Mouse (Mus musculus) MEL (cell line): ENCODE measurements around the gene Ak1. TPM values are rescaled to one million over a fixed set of nuclear protein-coding genes. Genes with fewer than 3 reads are reported as not detected.

ENCODE experiments used
- DNase-seq: peaks from one replicate; pipeline ENCODE4 v3.0.0; 2011; ENCODE audit warnings: low read depth, low spot score
- H3K27ac ChIP-seq: 2 replicates; pipeline ENCODE4 v1.5.1; 2012; ENCODE audit warnings: low read depth, mild to moderate bottlenecking, control low read depth, low read length, moderate library complexity; ENCODE audit not compliant: control insufficient read depth
- H3K27me3 ChIP-seq, 2 experiments: fragments of 150-350 bp in 1 of 2; sonication (generic) in 1 of 2; 2 replicates each; pipeline ENCODE4 v1.6.1; 2012; ENCODE audit warnings: low read length in 2 of 2, mild to moderate bottlenecking in 2 of 2, improper control_type of control experiment in 1 of 2, moderate library complexity in 1 of 2; ENCODE audit not compliant: insufficient read depth in 2 of 2, control insufficient read depth in 1 of 2
- H3K36me3 ChIP-seq, 2 experiments: 2 replicates each; pipeline ENCODE4 v1.6.1; 2012 to 2014; ENCODE audit warnings: low read length in 2 of 2, improper control_type of control experiment in 1 of 2, inconsistent platforms in 1 of 2, mild to moderate bottlenecking in 1 of 2; ENCODE audit not compliant: insufficient read depth in 2 of 2, control insufficient read depth in 1 of 2
- H3K4me1 ChIP-seq, 2 experiments: fragments of 150-350 bp in 1 of 2; sonication (generic) in 1 of 2; 2 replicates each; pipeline ENCODE4 v1.6.1; 2012; ENCODE audit warnings: low read length in 2 of 2, improper control_type of control experiment in 1 of 2, mild to moderate bottlenecking in 1 of 2; ENCODE audit not compliant: insufficient read depth in 2 of 2, control insufficient read depth in 1 of 2
- H3K4me3 ChIP-seq, 2 experiments: fragments of 150-350 bp in 1 of 2; sonication (generic) in 1 of 2; 2 replicates each; pipeline ENCODE4 v1.5.1; 2012; ENCODE audit warnings: low read depth in 2 of 2, low read length in 2 of 2, mild to moderate bottlenecking in 2 of 2, moderate library complexity in 2 of 2, control low read depth in 1 of 2, improper control_type of control experiment in 1 of 2; ENCODE audit not compliant: control insufficient read depth in 1 of 2, insufficient read depth in 1 of 2
- H3K79me2 ChIP-seq: 2 replicates; pipeline ENCODE4 v1.6.1; 2012; ENCODE audit warnings: mild to moderate bottlenecking, low read length, moderate library complexity; ENCODE audit not compliant: control insufficient read depth, poor library complexity, insufficient read depth
- H3K9ac ChIP-seq: 2 replicates; pipeline ENCODE4 v1.6.1; 2012; ENCODE audit warnings: low read depth, mild to moderate bottlenecking, control low read depth, low read length, moderate library complexity; ENCODE audit not compliant: control insufficient read depth, poor library complexity, severe bottlenecking
- H3K9me3 ChIP-seq: fragments of 150-350 bp; sonication (generic); replicated peaks from 2 replicates; pipeline ENCODE4 v1.6.1; 2012; ENCODE audit warnings: mild to moderate bottlenecking, low read length, improper control_type of control experiment, moderate library complexity; ENCODE audit not compliant: insufficient read depth
- CTCF ChIP-seq, 3 experiments: IDR thresholded peaks in 2 of 3; conservative IDR thresholded peaks in 1 of 3; 2 replicates each; pipeline ENCODE4 v1.5.1; 2011 to 2012; ENCODE audit warnings: low read length in 3 of 3, low read depth in 2 of 3, mild to moderate bottlenecking in 2 of 3, improper control_type of control experiment in 1 of 3, inconsistent platforms in 1 of 3, mixed read lengths in 1 of 3, moderate library complexity in 1 of 3; ENCODE audit not compliant: control insufficient read depth in 1 of 3, insufficient read depth in 1 of 3, poor library complexity in 1 of 3, severe bottlenecking in 1 of 3
- MAFK ChIP-seq: IDR thresholded peaks from 2 replicates; pipeline ENCODE4 v1.6.1; 2011; ENCODE audit warnings: low read depth, mild to moderate bottlenecking, low read length, improper control_type of control experiment, borderline replicate concordance
- MXI1 ChIP-seq: IDR thresholded peaks from 2 replicates; pipeline ENCODE4 v1.6.1; 2011; ENCODE audit warnings: mild to moderate bottlenecking, low read depth, low read length, improper control_type of control experiment
- MYB ChIP-seq: IDR thresholded peaks from 2 replicates; pipeline ENCODE4 v1.6.1; 2011; ENCODE audit warnings: mild to moderate bottlenecking, low read depth, low read length, improper control_type of control experiment
- NRF1 ChIP-seq: IDR thresholded peaks from 2 replicates; pipeline ENCODE4 v1.6.1; 2014; ENCODE audit warnings: low read depth, mild to moderate bottlenecking, inconsistent platforms, low read length, improper control_type of control experiment, moderate library complexity; ENCODE audit not compliant: poor library complexity, insufficient read depth, severe bottlenecking
- POLR2AphosphoS2 ChIP-seq: IDR thresholded peaks from 2 replicates; pipeline ENCODE4 v1.6.1; 2011; ENCODE audit warnings: low read length, improper control_type of control experiment
- RAD21 ChIP-seq: IDR thresholded peaks from 2 replicates; pipeline ENCODE4 v1.6.1; 2011; ENCODE audit warnings: mild to moderate bottlenecking, low read depth, low read length, improper control_type of control experiment
- RCOR1 ChIP-seq: IDR thresholded peaks from 2 replicates; pipeline ENCODE4 v1.6.1; 2012; ENCODE audit warnings: low read depth, mild to moderate bottlenecking, inconsistent platforms, low read length, improper control_type of control experiment
- SMC3 ChIP-seq: IDR thresholded peaks from 2 replicates; pipeline ENCODE4 v1.6.1; 2011; ENCODE audit warnings: low read depth, low read length, improper control_type of control experiment
- TBP ChIP-seq: IDR thresholded peaks from 2 replicates; pipeline ENCODE4 v1.8.0; 2011; ENCODE audit warnings: low read depth, low read length, improper control_type of control experiment
- UBTF ChIP-seq: IDR thresholded peaks from 2 replicates; pipeline ENCODE4 v1.6.1; 2012; ENCODE audit warnings: low read depth, mild to moderate bottlenecking, inconsistent platforms, low read length, improper control_type of control experiment, moderate library complexity, borderline replicate concordance; ENCODE audit not compliant: insufficient read depth
- ZC3H11A ChIP-seq: IDR thresholded peaks from 2 replicates; pipeline ENCODE4 v1.6.1; 2012; ENCODE audit warnings: low read depth, mild to moderate bottlenecking, inconsistent platforms, low read length, improper control_type of control experiment
- ZMIZ1 ChIP-seq: IDR thresholded peaks from 2 replicates; pipeline ENCODE4 v1.6.1; 2012; ENCODE audit warnings: low read depth, mild to moderate bottlenecking, inconsistent platforms, low read length, improper control_type of control experiment, moderate library complexity
- polyA plus RNA-seq, 2 experiments: library from polyadenylated mRNA; stranded (reverse) in 1 of 2; unstranded in 1 of 2; fragments of >175 nt in 1 of 2; fragments of >200 nt in 1 of 2; gene quantifications; 2 replicates each; pipeline versions ENCODE4 v1.2.1 to v1.2.4; 2012; ENCODE audit warnings: low replicate concordance in 2 of 2, low read depth in 1 of 2; ENCODE audit not compliant: insufficient read length in 2 of 2, insufficient read depth in 1 of 2, missing spikeins in 1 of 2
- total RNA-seq: library from RNA; depleted of rRNA; stranded (reverse); fragments of 300-350 nt; gene quantifications from 2 replicates; pipeline ENCODE4 v1.2.3, GENCODE M21; 2012

Ak1 gene
- total and polyA plus RNA-seq, 3 experiments, result 0.12 to 0.13 TPM; not detected in 1

- H3K36me3 ChIP-seq, result peaks cover 0 to 6% of the 10 kb centered on the region in 2 experiments; a peak in 1 of 4 replicates
- peaks cover 15% of the 10 kb centered on the region for H3K79me2 ChIP-seq
- peaks cover 3 to 7% of the 10 kb centered on the region in 2 experiments; a peak in 2 of 4 replicates for H3K4me1 ChIP-seq
- H3K9ac ChIP-seq, result no peak within 1 kb of the TSS
- no peak for TF ChIP-seq TBP
- no peak for TF ChIP-seq MYB
- no peak for TF ChIP-seq MAFK
- no peak for TF ChIP-seq RCOR1
- TF ChIP-seq NRF1, result no peak
- 0 out of 2 replicates have a peak, but pooled peaks have one; percentile 37 for TF ChIP-seq POLR2AphosphoS2
- DNase-seq, result no peak
- no peak within 1 kb of the TSS for H3K27ac ChIP-seq
- H3K27me3 ChIP-seq, result no peaks in the 10 kb centered on the region
- H3K9me3 ChIP-seq, result no peaks in the 10 kb centered on the region
- no peak within 1 kb of the TSS for H3K4me3 ChIP-seq
These were observed 47.1 kb upstream of the Ak1 start, which contains the start of gene Pip5kl1 for GRCm38 (mm10) chr2:32574497-32574896. Gene Pip5kl1, plus strand, starts transcription at chr2:32574797.

GRCm38 (mm10) chr2:32574901-32575585 is 46.5 kb upstream of the Ak1 start:
- H3K9ac ChIP-seq, result no peak overlapping the region
- no peaks in the 10 kb centered on the region for H3K9me3 ChIP-seq
- peak; percentile 62 for DNase-seq
- H3K27ac ChIP-seq, result no peak overlapping the region
- no peak overlapping the region for H3K4me3 ChIP-seq
- 0 out of 2 replicates have a peak, but pooled peaks have one; percentile 27 for TF ChIP-seq ZMIZ1
- peak; percentile 48 for TF ChIP-seq ZC3H11A
- peak; percentile 80 to 90 (median 84) for TF ChIP-seq CTCF (IDR thresholded peaks at IDR 0.05 in 2 of 3, conservative IDR thresholded peaks at IDR 0.05 in 1 of 3; ENCODE audit: control insufficient read depth in 1 of 3, insufficient read depth in 1 of 3, low read depth in 2 of 3, low read length in 3 of 3, poor library complexity in 1 of 3, severe bottlenecking in 1 of 3)
- peak; percentile 56; the same call in 1 of the 2 replicates for TF ChIP-seq SMC3
- TF ChIP-seq RCOR1, result peak; percentile 33; the same call in 1 of the 2 replicates
- TF ChIP-seq RAD21, result peak; percentile 63
- TF ChIP-seq MXI1, result no peak
- TF ChIP-seq UBTF, result no peak
- no peaks in the 10 kb centered on the region for H3K27me3 ChIP-seq
- peaks cover 0 to 6% of the 10 kb centered on the region in 2 experiments; a peak in 1 of 4 replicates for H3K36me3 ChIP-seq
- H3K79me2 ChIP-seq, result peaks cover 15% of the 10 kb centered on the region
- H3K4me1 ChIP-seq, result peaks cover 3 to 7% of the 10 kb centered on the region in 2 experiments; a peak in 2 of 4 replicates
